Mouse (Mus musculus): Measurements from ENCODE around the gene Fip1l1.

- TF ChIP-seq CHD2 (IDR thresholded peaks at IDR 0.05; ENCODE audit: low read depth, low read length) (no peak), HCFC1 (IDR thresholded peaks at IDR 0.05; ENCODE audit: borderline replicate concordance, insufficient read depth, low read length) (no peak), ZC3H11A (IDR thresholded peaks at IDR 0.05; ENCODE audit: borderline replicate concordance, low read depth, low read length) (no peak), ZNF384 (IDR thresholded peaks at IDR 0.05; ENCODE audit: low read depth, low read length) (no peak)
Measured at GRCm38 (mm10) chr5:74621691-74622470, 86.6 kb downstream of the Fip1l1 start.

Measured in ES-E14 (cell line).